Mouse (Mus musculus) liver, embryonic 11.5 days (tissue): Measurements from ENCODE around the gene Foxd1. TPM values are rescaled to one million over a fixed set of nuclear protein-coding genes. Genes with fewer than 3 reads are reported as not detected.
A peak's percentile ranks its signal among the peaks of the same experiment; 100 is the strongest.

Source experiments
- ATAC-seq: fragments of 200-750 bp; cut with Nextera tagmentation; replicated peaks from 2 replicates; pipeline ENCODE4 v1.8.0; 2017; ENCODE audit warnings: moderate number of reproducible peaks, mild to moderate bottlenecking, moderate TSS enrichment, moderate library complexity; ENCODE audit not compliant: low FRiP score
- DNase-seq: peaks from one replicate; pipeline ENCODE4 v3.0.0-alpha.2; 2017; ENCODE audit warnings: low spot score
- H3K27ac ChIP-seq: fragments of 300-500 bp; sonication (generic); 2 replicates; pipeline ENCODE4 v1.5.1; 2014; ENCODE audit warnings: mild to moderate bottlenecking, low read depth, low read length, control low read depth
- H3K27me3 ChIP-seq: fragments of 300-500 bp; sonication (generic); replicated peaks from 2 replicates; pipeline ENCODE4 v1.6.1; 2014; ENCODE audit warnings: low read length, mixed read lengths; ENCODE audit not compliant: control insufficient read depth, insufficient read depth
- H3K36me3 ChIP-seq: fragments of 300-500 bp; sonication (generic); 2 replicates; pipeline ENCODE4 v1.6.1; 2014; ENCODE audit warnings: mild to moderate bottlenecking, low read length, moderate library complexity, mixed read lengths; ENCODE audit not compliant: control insufficient read depth, insufficient read depth
- H3K4me1 ChIP-seq: fragments of 300-500 bp; sonication (generic); replicated peaks from 2 replicates; pipeline ENCODE4 v1.6.1; 2014; ENCODE audit warnings: low read length, mixed read lengths; ENCODE audit not compliant: control insufficient read depth, insufficient read depth
- H3K4me2 ChIP-seq: fragments of 300-500 bp; sonication (generic); 2 replicates; pipeline ENCODE4 v1.6.1; 2014; ENCODE audit warnings: mild to moderate bottlenecking, control low read depth, moderate library complexity
- H3K4me3 ChIP-seq: fragments of 300-500 bp; sonication (generic); 2 replicates; pipeline ENCODE4 v1.5.1; 2014; ENCODE audit warnings: low read depth, low read length, control low read depth
- H3K9ac ChIP-seq: fragments of 300-500 bp; sonication (generic); 2 replicates; pipeline ENCODE4 v1.6.1; 2014; ENCODE audit warnings: low read depth, low read length, control low read depth
- H3K9me3 ChIP-seq: fragments of 300-500 bp; sonication (generic); 2 replicates; pipeline ENCODE4 v1.6.1; 2016; ENCODE audit warnings: low read length, inconsistent platforms, mixed read lengths; ENCODE audit not compliant: control insufficient read depth
- WGBS: fragments of 180-500 bp; shearing (Covaris S2); extraction: QIAGEN DNeasy Blood & Tissue Kit; methylation state at CpG from one replicate; pipeline ENCODE4 v1.1.7; 2014; 5-methylcytosine and 5-hydroxymethylcytosine counted together
- polyA plus RNA-seq: library from polyadenylated mRNA; unstranded; fragments of >200 nt; fragmentation: Nextera tagmentation; extraction: Ambion mirVana; gene quantifications from 2 replicates; pipeline ENCODE4 v1.2.1, GENCODE M21; 2014

Gene Foxd1
- polyA plus RNA-seq, 1 experiment from 2014 or later, result not detected

- Histone ChIP-seq H3K27ac (no peak overlapping the region), H3K9me3 (no peaks in the 10 kb centered on the region), H3K9ac (no peak overlapping the region), H3K4me2 (peak overlapping the region; percentile 64), H3K4me3 (peak overlapping the region; percentile 38; the same call in 1 of the 2 replicates), H3K27me3 (peaks cover 59% of the 10 kb centered on the region), H3K4me1 (no peaks in the 10 kb centered on the region), H3K36me3 (no peaks in the 10 kb centered on the region)
- no peak for ATAC-seq
- 22% methylated on average over 6 of the region's 6 CpGs for WGBS
- no peak for DNase-seq
Observed at GRCm38 (mm10) chr13:98390363-98390762, 36.3 kb downstream of the Foxd1 start.

- H3K27ac ChIP-seq, result no peak overlapping the region
- H3K9ac ChIP-seq, result no peak overlapping the region
- peaks cover 59% of the 10 kb centered on the region for H3K27me3 ChIP-seq
- peak; percentile 43 for DNase-seq
- ATAC-seq, result no peak
- H3K4me2 ChIP-seq, result peak overlapping the region; percentile 64
- no peaks in the 10 kb centered on the region for H3K9me3 ChIP-seq
- no peaks in the 10 kb centered on the region for H3K36me3 ChIP-seq
- peak overlapping the region; percentile 38 for H3K4me3 ChIP-seq
- WGBS, result 2% methylated on average over 68 of the region's 68 CpGs
- H3K4me1 ChIP-seq, result no peaks in the 10 kb centered on the region
Observed at GRCm38 (mm10) chr13:98390771-98391634, 37.0 kb downstream of the Foxd1 start.

GRCm38 (mm10) chr13:98391635-98391990 lies 37.6 kb downstream of the Foxd1 start:
- Histone ChIP-seq H3K4me2 (peak overlapping the region; percentile 64), H3K36me3 (no peaks in the 10 kb centered on the region), H3K27ac (no peak overlapping the region), H3K9me3 (no peaks in the 10 kb centered on the region), H3K9ac (no peak overlapping the region), H3K4me1 (no peaks in the 10 kb centered on the region), H3K4me3 (peak overlapping the region; percentile 38; the same call in 1 of the 2 replicates), H3K27me3 (peaks cover 59% of the 10 kb centered on the region)
- 7% methylated on average over 4 of the region's 4 CpGs for WGBS
- ATAC-seq (no peak), DNase-seq (no peak)

GRCm38 (mm10) chr13:98392031-98392430 lies 38.0 kb downstream of the Foxd1 start:
- Histone ChIP-seq H3K9ac (no peak overlapping the region), H3K9me3 (no peaks in the 10 kb centered on the region), H3K4me1 (no peaks in the 10 kb centered on the region), H3K4me3 (no peak overlapping the region), H3K36me3 (no peaks in the 10 kb centered on the region), H3K4me2 (no peak overlapping the region), H3K27ac (no peak overlapping the region), H3K27me3 (peaks cover 59% of the 10 kb centered on the region)
- ATAC-seq (no peak), DNase-seq (no peak)
- 30% methylated on average over 6 of the region's 6 CpGs for whole genome bisulfite sequencing

- no peak for ATAC-seq
- Histone ChIP-seq H3K9me3 (no peaks in the 10 kb centered on the region), H3K9ac (no peak overlapping the region), H3K27ac (no peak overlapping the region), H3K4me3 (no peak overlapping the region), H3K4me2 (no peak overlapping the region), H3K36me3 (no peaks in the 10 kb centered on the region), H3K27me3 (peaks cover 51% of the 10 kb centered on the region), H3K4me1 (no peaks in the 10 kb centered on the region)
- WGBS, result 36% methylated on average over 10 of the region's 10 CpGs
- DNase-seq, result no peak
Observed at GRCm38 (mm10) chr13:98393356-98394070, 39.5 kb downstream of the Foxd1 start.

Other genes with a start within 250 kb of the Foxd1 start
- gene Arhgef28, start 147.8 kb upstream of the Foxd1 start, polyA plus RNA-seq, result 2.7 and 2.9 TPM in 2 replicates
- gene Utp15, start 91.2 kb upstream of the Foxd1 start, polyA plus RNA-seq, result 46.1 and 49.9 TPM in 2 replicates
- gene Ankra2, start 91.2 kb upstream of the Foxd1 start, polyA plus RNA-seq, result 19.4 and 20.2 TPM in 2 replicates
- gene Gm21976, start 74.4 kb upstream of the Foxd1 start, polyA plus RNA-seq, result not detected in 2 replicates
- 879 and 893 TPM in 2 replicates for gene Btf3, start 37.2 kb upstream of the Foxd1 start, polyA plus RNA-seq
- 1.9 and 2.0 TPM in 2 replicates for gene Gm10320, start 137.8 kb downstream of the Foxd1 start, polyA plus RNA-seq